Mouse (Mus musculus) lung, embryonic 15.5 days (tissue): ENCODE measurements around the gene Eps15l1. TPM values are rescaled to one million over a fixed set of nuclear protein-coding genes. Genes with fewer than 3 reads are reported as not detected.
A peak's percentile ranks its signal among the peaks of the same experiment; 100 is the strongest.

Source experiments
- ATAC-seq: fragments of 200-750 bp; cut with Nextera tagmentation; 2 replicates; pipeline ENCODE4 v1.8.0; 2017; ENCODE audit warnings: moderate number of reproducible peaks, borderline replicate concordance; ENCODE audit not compliant: low FRiP score, low TSS enrichment; ENCODE audit errors: extremely low read depth
- H3K27ac ChIP-seq: fragments of 300-500 bp; sonication (generic); 2 replicates; pipeline ENCODE4 v1.5.1; 2015; ENCODE audit warnings: moderate library complexity, mild to moderate bottlenecking, inconsistent platforms
- H3K27me3 ChIP-seq: fragments of 300-500 bp; sonication (generic); 2 replicates; pipeline ENCODE4 v1.6.1; 2015; ENCODE audit warnings: inconsistent platforms
- H3K36me3 ChIP-seq: fragments of 300-500 bp; sonication (generic); 2 replicates; pipeline ENCODE4 v1.6.1; 2015; ENCODE audit warnings: inconsistent platforms
- H3K4me1 ChIP-seq: fragments of 300-500 bp; sonication (generic); 2 replicates; pipeline ENCODE4 v1.6.1; 2015; ENCODE audit warnings: inconsistent platforms
- H3K4me2 ChIP-seq: fragments of 300-500 bp; sonication (generic); 2 replicates; pipeline ENCODE4 v1.6.1; 2015; ENCODE audit warnings: inconsistent platforms, mild to moderate bottlenecking, moderate library complexity
- H3K4me3 ChIP-seq: fragments of 300-500 bp; sonication (generic); 2 replicates; pipeline ENCODE4 v1.5.1; 2015; ENCODE audit warnings: mild to moderate bottlenecking, inconsistent platforms
- H3K9ac ChIP-seq: fragments of 300-500 bp; sonication (generic); 2 replicates; pipeline ENCODE4 v1.6.1; 2015; ENCODE audit warnings: inconsistent platforms
- H3K9me3 ChIP-seq: fragments of 300-500 bp; sonication (generic); 2 replicates; pipeline ENCODE4 v1.6.1; 2016; ENCODE audit warnings: inconsistent platforms
- WGBS: fragments of 180-500 bp; shearing (Covaris S2); methylation state at CpG from one replicate; pipeline ENCODE4 v1.1.7; 2015; 5-methylcytosine and 5-hydroxymethylcytosine counted together
- polyA plus RNA-seq: library from polyadenylated mRNA; unstranded; fragments of >200 nt; fragmentation: Nextera tagmentation; extraction: Ambion mirVana; gene quantifications from 2 replicates; pipeline ENCODE4 v1.2.1, GENCODE M21; 2015

The Eps15l1 gene
- polyA plus RNA-seq = 50.6 and 55.6 TPM in 2 replicates

GRCm38 (mm10) chr8:72421362-72422335 is at the start of gene Eps15l1:
Eps15l1 (minus strand) TSS chr8:72421460.
- peak within 1 kb of the TSS; percentile 83 for H3K27ac ChIP-seq
- 1% methylated on average over 48 of the region's 48 CpGs for WGBS
- H3K9me3 ChIP-seq = no peaks in the 10 kb centered on the region
- ATAC-seq = peak; percentile 99
- H3K4me2 ChIP-seq = peak within 1 kb of the TSS; percentile 85
- peak within 1 kb of the TSS; percentile 93 for H3K9ac ChIP-seq
- no peaks in the 10 kb centered on the region for H3K27me3 ChIP-seq
- H3K4me1 ChIP-seq = peaks cover 33% of the 10 kb centered on the region
- no peaks in the 10 kb centered on the region for H3K36me3 ChIP-seq
- peak within 1 kb of the TSS; percentile 89 for H3K4me3 ChIP-seq

DNA sequence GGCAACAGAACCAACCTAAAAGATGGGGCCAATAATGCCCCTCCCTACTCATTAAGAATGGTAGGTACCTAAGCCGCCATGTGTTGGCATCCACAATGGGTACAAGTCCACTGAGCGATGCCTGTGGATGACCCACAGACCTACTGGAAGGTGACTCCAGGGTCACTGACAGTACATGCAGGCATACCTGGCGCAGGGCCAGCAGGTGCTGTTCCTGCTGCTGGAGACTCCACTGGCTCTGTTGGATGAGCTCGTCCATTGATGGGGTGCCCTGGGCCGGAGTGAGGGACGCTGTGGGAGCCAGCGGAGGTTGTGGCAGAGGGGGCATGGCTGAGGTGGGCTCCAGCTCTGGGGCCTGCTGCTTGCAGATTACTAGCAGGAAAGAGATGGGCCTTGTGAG is 49.4 kb upstream of the Eps15l1 start:
- Histone ChIP-seq H3K4me1 (peaks cover 15% of the 10 kb centered on the region), H3K4me2 (no peak overlapping the region), H3K27me3 (no peaks in the 10 kb centered on the region), H3K36me3 (peaks cover 76% of the 10 kb centered on the region), H3K9ac (no peak overlapping the region), H3K4me3 (no peak overlapping the region), H3K27ac (no peak overlapping the region), H3K9me3 (no peaks in the 10 kb centered on the region)
- WGBS = 93% methylated on average over 7 of the region's 7 CpGs
- ATAC-seq = no peak

DNA sequence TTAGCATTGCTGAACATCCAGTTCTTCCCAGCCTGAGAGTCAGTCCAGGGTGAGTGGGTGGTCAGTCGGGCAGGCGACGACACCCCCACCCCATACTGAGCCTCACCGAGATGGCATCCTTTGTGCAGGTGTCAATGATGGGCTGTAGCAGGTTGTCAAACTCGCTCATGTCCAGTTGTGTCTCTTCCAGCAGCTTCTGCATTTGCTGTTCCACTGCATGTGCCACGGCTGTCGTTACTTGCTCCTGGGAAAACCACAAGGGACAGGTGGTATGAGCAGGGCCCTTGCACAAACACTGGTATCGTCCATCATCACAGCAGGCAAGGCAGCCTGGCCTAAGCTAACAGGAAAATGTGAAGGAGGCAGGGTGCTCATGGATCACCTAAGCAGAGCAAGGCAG is 48.7 kb upstream of the Eps15l1 start:
- Histone ChIP-seq H3K4me2 (no peak overlapping the region), H3K27ac (no peak overlapping the region), H3K9ac (no peak overlapping the region), H3K27me3 (no peaks in the 10 kb centered on the region), H3K36me3 (peaks cover 83% of the 10 kb centered on the region), H3K4me1 (peaks cover 15% of the 10 kb centered on the region), H3K4me3 (no peak overlapping the region), H3K9me3 (no peaks in the 10 kb centered on the region)
- no peak for ATAC-seq
- WGBS = 87% methylated on average over 8 of the region's 8 CpGs

GRCm38 (mm10) chr8:72469243-72469642 is 48.0 kb upstream of the Eps15l1 start:
- Histone ChIP-seq H3K36me3 (peaks cover 89% of the 10 kb centered on the region), H3K4me3 (no peak overlapping the region), H3K9ac (no peak overlapping the region), H3K27me3 (no peaks in the 10 kb centered on the region), H3K9me3 (no peaks in the 10 kb centered on the region), H3K27ac (no peak overlapping the region), H3K4me1 (peaks cover 12% of the 10 kb centered on the region), H3K4me2 (no peak overlapping the region)
- 83% methylated on average over 2 of the region's 2 CpGs for WGBS
- no peak for ATAC-seq

DNA sequence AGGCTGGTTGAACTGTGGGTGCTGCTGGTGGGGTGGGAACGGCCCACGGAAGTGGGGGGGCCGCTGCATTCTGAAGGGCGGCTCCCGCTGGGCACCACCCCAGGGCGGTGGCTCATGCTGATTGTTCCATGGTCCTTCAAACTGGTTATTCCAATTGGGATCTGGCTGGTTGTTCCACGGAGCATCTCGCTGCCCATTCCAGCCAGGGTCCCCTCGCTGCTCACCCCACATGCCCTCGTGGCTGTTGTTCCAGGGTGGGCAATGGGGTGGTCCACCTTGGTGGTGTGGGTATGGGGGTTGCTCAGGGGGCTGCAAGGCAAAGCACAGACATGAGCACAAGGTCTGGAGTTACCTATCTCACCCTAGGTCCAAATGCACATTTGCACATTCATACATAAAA is 43.0 kb upstream of the Eps15l1 start:
- H3K27ac ChIP-seq = no peak overlapping the region
- no peaks in the 10 kb centered on the region for H3K27me3 ChIP-seq
- no peak overlapping the region for H3K4me2 ChIP-seq
- no peaks in the 10 kb centered on the region for H3K9me3 ChIP-seq
- H3K4me1 ChIP-seq = no peaks in the 10 kb centered on the region
- no peak overlapping the region for H3K9ac ChIP-seq
- H3K36me3 ChIP-seq = peaks cover 98% of the 10 kb centered on the region
- ATAC-seq = no peak
- WGBS = 94% methylated on average over 10 of the region's 10 CpGs
- H3K4me3 ChIP-seq = no peak overlapping the region

GRCm38 (mm10) chr8:72459881-72460533 is 38.7 kb upstream of the Eps15l1 start:
- no peak for ATAC-seq
- peaks cover 67% of the 10 kb centered on the region for H3K36me3 ChIP-seq
- H3K4me2 ChIP-seq = no peak overlapping the region
- H3K27me3 ChIP-seq = no peaks in the 10 kb centered on the region
- no peaks in the 10 kb centered on the region for H3K4me1 ChIP-seq
- no peaks in the 10 kb centered on the region for H3K9me3 ChIP-seq
- no peak overlapping the region for H3K9ac ChIP-seq
- no peak overlapping the region for H3K27ac ChIP-seq
- 84% methylated on average over 4 of the region's 4 CpGs for WGBS
- no peak overlapping the region for H3K4me3 ChIP-seq

- no peak overlapping the region for H3K27ac ChIP-seq
- 87% methylated on average over 6 of the region's 6 CpGs for WGBS
- H3K9me3 ChIP-seq = no peaks in the 10 kb centered on the region
- H3K4me1 ChIP-seq = no peaks in the 10 kb centered on the region
- H3K27me3 ChIP-seq = no peaks in the 10 kb centered on the region
- H3K9ac ChIP-seq = no peak overlapping the region
- no peak for ATAC-seq
- no peak overlapping the region for H3K4me3 ChIP-seq
- peaks cover 68% of the 10 kb centered on the region for H3K36me3 ChIP-seq
- no peak overlapping the region for H3K4me2 ChIP-seq
These were observed 37.2 kb upstream of the Eps15l1 start for GRCm38 (mm10) chr8:72458457-72458856.

- H3K4me1 ChIP-seq = no peaks in the 10 kb centered on the region
- no peaks in the 10 kb centered on the region for H3K9me3 ChIP-seq
- H3K4me3 ChIP-seq = no peak overlapping the region
- no peak overlapping the region for H3K4me2 ChIP-seq
- H3K9ac ChIP-seq = no peak overlapping the region
- no peaks in the 10 kb centered on the region for H3K27me3 ChIP-seq
- 78% methylated on average over 3 of the region's 3 CpGs for WGBS
- no peak overlapping the region for H3K27ac ChIP-seq
- H3K36me3 ChIP-seq = peaks cover 67% of the 10 kb centered on the region
- no peak for ATAC-seq
These were observed 36.5 kb upstream of the Eps15l1 start for GRCm38 (mm10) chr8:72457806-72458205.

DNA sequence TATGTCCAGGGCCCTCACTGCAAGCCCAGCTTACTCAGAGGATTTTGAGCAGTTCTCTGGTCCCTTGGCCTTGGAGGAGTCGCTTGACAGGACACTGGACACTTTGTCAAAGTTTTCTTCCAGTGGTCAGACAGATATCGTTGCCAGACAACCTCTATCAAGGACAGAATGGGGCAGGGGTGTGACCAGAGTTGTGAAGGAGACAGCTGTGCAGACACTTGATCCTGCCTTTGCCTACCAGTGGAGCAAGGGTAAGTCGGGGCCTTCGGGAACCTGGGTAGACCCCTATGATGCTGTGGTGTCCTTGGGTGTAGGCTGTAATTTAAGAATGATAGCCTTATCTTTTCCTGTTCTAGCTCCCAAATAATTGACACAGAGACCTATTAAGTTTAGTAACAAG is 34.1 kb upstream of the Eps15l1 start:
- Histone ChIP-seq H3K27me3 (no peaks in the 10 kb centered on the region), H3K9ac (no peak overlapping the region), H3K4me3 (no peak overlapping the region), H3K36me3 (peaks cover 59% of the 10 kb centered on the region), H3K4me2 (no peak overlapping the region), H3K9me3 (no peaks in the 10 kb centered on the region), H3K4me1 (no peaks in the 10 kb centered on the region), H3K27ac (no peak overlapping the region)
- 90% methylated on average over 4 of the region's 4 CpGs for WGBS
- no peak for ATAC-seq

GRCm38 (mm10) chr8:72453904-72454303 is 32.6 kb upstream of the Eps15l1 start:
- Histone ChIP-seq H3K4me3 (no peak overlapping the region), H3K4me1 (no peaks in the 10 kb centered on the region), H3K9ac (no peak overlapping the region), H3K9me3 (no peaks in the 10 kb centered on the region), H3K27ac (no peak overlapping the region), H3K36me3 (peaks cover 59% of the 10 kb centered on the region), H3K4me2 (no peak overlapping the region), H3K27me3 (no peaks in the 10 kb centered on the region)
- 92% methylated on average over 2 of the region's 2 CpGs for WGBS
- no peak for ATAC-seq

- Histone ChIP-seq H3K27ac (no peak overlapping the region), H3K36me3 (peaks cover 57% of the 10 kb centered on the region), H3K4me3 (no peak overlapping the region), H3K27me3 (no peaks in the 10 kb centered on the region), H3K9ac (no peak overlapping the region), H3K9me3 (no peaks in the 10 kb centered on the region), H3K4me2 (no peak overlapping the region), H3K4me1 (no peaks in the 10 kb centered on the region)
- WGBS = 62% methylated on average over 8 of the region's 8 CpGs
- ATAC-seq = no peak
These were observed 30.3 kb upstream of the Eps15l1 start for GRCm38 (mm10) chr8:72451516-72451915.

DNA sequence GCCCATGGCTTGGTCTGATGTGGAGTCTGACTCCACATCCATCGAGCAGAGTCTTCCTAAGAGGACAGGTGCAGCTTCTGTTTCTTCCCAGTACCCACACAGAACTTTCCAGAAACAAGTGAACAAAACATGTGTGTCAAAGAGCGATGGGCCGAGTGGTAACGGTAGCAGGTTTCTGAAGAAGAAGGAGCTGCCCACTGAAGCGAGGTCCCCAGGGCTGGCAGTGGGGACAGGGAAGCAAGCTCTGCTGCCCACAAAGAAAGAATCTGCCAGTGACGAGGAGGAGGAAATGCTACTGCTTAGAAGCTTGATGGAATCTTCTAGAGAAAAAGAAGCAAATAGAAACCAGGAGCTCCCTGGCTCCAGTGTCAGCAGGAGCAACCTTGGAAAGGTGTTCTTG is 23.8 kb upstream of the Eps15l1 start:
- H3K4me3 ChIP-seq = no peak overlapping the region
- peaks cover 15% of the 10 kb centered on the region for H3K36me3 ChIP-seq
- peaks cover 7% of the 10 kb centered on the region for H3K4me1 ChIP-seq
- no peak for ATAC-seq
- no peak overlapping the region for H3K4me2 ChIP-seq
- H3K9ac ChIP-seq = no peak overlapping the region
- H3K9me3 ChIP-seq = no peaks in the 10 kb centered on the region
- no peaks in the 10 kb centered on the region for H3K27me3 ChIP-seq
- WGBS = 92% methylated on average over 6 of the region's 6 CpGs
- H3K27ac ChIP-seq = no peak overlapping the region
